Mouse (Mus musculus): ENCODE results near the gene Timeless.
"Not testable (repeated sequence)": the region's sequence is repeated elsewhere in the genome, so short reads cannot be mapped to it uniquely, and the experiment has no call there.

The Timeless gene

DNA sequence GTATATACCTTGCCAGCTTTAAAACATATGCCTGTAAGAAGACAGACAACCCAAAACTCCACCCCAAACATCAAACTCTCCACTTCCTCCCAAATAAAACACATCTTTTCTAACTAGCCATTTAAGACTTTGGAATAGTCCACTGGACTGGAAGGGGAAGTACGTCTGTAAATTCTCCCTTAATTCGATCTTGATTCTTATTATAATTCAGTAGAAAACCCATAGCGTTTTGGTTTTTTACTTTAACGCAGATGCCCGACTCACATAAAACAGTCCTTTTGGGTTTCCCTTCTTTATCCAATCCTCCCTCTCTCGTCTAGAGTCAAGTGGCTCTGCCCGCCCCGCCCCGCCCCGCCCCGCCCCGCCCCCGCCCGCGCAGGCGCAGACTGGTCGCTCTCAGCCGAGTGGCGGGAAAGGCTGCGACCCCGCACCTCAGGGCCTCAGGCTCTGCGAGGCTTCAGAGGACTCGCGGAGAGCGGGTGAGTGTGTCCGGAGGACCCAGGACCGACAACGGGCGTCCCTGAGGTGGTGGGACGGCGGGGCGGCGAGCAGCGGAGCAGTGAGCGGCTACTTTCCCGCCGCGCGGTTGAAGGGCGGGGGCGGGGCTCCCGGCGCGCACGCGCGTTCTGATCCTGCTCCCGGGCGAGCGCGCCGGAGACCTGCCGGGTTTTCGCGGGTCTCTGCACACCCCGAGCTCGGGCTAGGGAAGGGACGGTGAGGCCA, at the start of gene Timeless:
Gene Timeless, plus strand, starts transcription at position 369 of the 723 bp plus-strand sequence.
- DNase-seq: peak; percentile 86

GRCm38 (mm10) chr10:128184296-128184695, 47.6 kb upstream of the Timeless start:
- no peak for DNase-seq

DNA sequence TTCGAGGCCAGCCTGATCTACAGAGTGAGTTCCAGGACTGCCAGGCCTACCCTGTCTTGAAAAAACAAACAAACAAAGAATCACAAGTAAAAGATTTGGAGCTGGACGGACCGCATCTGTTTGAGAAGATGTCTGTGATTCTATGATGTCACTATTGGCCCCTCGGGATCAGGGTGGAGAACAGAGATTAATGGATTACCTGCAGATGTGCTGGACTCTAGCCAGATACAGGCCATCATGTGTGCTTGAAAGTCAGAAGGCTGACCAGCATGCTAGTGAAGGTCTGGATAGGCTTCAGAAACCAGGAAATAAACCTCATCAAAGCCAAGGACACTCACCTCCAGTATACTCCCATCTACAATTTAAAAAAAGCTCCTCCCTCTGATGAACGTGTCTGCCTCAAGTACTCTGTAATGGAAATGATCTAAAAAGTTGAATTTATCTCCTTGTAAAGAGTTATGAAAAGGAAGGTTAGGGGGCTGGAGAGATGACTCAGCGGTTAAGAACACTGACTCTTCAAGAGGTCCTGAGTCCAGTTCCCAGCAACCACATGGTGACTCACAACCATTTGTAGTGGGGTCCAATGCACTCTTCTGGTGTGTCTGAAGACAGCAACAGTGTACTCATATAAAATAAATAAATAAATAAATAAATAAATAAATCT, 46.5 kb upstream of the Timeless start:
- DNase-seq: no peak

GRCm38 (mm10) chr10:128185959-128186358, 45.9 kb upstream of the Timeless start:
- DNase-seq: peak; percentile 58

DNA sequence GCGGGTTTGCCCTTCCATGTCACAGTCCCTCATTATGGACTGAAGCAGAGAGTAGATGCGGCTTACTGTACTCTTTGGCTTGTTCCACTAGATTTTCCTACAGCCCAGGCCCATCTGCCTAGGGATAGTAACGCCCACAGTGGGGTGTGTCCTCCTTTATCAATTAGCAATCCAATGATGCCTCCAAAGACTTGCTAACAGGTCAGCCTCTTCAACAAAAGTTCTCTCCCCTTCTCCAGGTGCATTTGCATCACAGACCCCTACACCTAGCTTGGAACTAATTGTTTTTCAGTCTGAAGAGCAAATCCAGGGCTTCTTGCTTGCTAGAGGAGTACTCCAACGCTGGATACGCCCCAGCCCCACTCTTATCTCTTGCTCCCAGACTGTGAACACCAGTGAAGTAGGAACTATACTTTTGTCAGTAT, 44.7 kb upstream of the Timeless start:
- no peak for DNase-seq

GRCm38 (mm10) chr10:128188242-128188877, 43.5 kb upstream of the Timeless start:
- DNase-seq: peak; percentile 70

GRCm38 (mm10) chr10:128191472-128191871, 40.4 kb upstream of the Timeless start:
- no peak for DNase-seq

GRCm38 (mm10) chr10:128192030-128192766, 39.7 kb upstream of the Timeless start:
- not testable (repeated sequence) for DNase-seq

- DNase-seq: no peak
Observed at GRCm38 (mm10) chr10:128193113-128193512, 38.8 kb upstream of the Timeless start.

GRCm38 (mm10) chr10:128194024-128194550, 37.8 kb upstream of the Timeless start, which contains the start of gene Gls2:
Gene Gls2 (plus strand): TSS chr10:128194457.
- DNase-seq: peak; percentile 99

DNA sequence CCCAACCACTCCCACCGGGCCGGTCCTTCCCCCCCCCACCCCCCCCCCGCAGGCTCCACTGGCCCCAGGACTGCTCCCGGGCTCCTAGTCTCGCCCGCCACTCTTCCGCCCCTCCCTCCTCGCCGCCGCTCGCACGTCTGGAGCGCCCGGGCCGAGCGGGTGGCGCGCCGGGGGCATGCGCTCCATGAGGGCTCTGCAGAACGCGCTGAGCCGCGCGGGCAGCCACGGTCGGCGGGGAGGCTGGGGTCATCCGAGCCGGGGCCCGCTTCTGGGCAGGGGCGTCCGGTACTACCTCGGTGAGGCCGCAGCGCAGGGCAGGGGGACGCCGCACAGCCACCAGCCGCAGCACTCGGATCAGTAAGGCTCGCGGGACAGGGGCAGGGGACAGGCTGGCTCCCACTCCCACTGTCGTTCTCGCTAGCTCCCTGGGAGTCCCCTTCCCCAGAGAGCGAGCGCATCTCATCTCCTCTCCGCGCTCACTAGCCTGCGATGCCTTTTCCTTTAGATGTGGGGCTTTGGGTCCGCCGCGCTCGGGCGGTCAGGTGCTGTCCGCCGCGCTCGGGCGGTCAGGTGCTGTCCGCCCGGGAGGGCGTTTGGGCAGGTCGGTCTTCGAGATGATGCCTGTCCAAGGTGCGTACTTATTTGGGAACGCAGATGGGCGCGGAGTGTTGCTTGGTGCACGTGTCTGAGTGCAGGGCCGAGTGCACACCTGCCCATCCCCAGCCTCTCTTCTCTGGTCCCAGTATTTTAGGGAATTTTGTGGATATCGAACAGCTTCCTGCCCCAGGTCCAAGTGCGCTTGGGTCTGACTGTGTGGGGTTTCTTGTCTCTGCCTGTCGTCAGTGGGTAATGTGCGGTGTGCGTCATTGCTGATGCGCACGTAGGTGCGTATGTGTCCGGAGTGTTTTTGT, 37.1 kb upstream of the Timeless start:
- DNase-seq: peak; percentile 75

DNA sequence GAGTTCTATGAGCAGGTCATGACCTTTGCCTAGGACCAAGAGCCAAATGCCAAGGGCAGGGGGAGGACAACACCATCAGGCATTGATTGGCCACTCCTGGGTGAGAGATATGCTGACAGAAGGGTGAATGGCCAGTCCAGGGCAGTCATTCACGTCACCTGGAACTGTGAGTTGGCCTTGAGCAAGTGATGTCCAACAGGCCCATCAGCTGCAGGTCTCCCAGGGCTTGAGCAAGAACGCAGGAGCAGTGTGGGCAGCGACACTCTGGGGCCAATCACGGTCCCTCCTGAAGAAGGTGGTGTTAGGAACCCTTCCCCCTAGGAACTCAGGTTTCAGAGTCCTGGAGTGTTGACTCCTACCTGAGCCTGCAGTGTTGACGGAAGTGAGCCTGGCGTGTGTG, 30.0 kb upstream of the Timeless start:
- no peak for DNase-seq

- DNase-seq: no peak
Observed at GRCm38 (mm10) chr10:128204941-128205340, 26.9 kb upstream of the Timeless start.

GRCm38 (mm10) chr10:128208326-128208725, 23.5 kb upstream of the Timeless start:
- no peak for DNase-seq

- DNase-seq: no peak
Observed at GRCm38 (mm10) chr10:128209311-128210009, 22.4 kb upstream of the Timeless start.

GRCm38 (mm10) chr10:128210131-128210530, 21.7 kb upstream of the Timeless start:
- DNase-seq: no peak

GRCm38 (mm10) chr10:128210954-128211353, 20.9 kb upstream of the Timeless start:
- no peak for DNase-seq

DNA sequence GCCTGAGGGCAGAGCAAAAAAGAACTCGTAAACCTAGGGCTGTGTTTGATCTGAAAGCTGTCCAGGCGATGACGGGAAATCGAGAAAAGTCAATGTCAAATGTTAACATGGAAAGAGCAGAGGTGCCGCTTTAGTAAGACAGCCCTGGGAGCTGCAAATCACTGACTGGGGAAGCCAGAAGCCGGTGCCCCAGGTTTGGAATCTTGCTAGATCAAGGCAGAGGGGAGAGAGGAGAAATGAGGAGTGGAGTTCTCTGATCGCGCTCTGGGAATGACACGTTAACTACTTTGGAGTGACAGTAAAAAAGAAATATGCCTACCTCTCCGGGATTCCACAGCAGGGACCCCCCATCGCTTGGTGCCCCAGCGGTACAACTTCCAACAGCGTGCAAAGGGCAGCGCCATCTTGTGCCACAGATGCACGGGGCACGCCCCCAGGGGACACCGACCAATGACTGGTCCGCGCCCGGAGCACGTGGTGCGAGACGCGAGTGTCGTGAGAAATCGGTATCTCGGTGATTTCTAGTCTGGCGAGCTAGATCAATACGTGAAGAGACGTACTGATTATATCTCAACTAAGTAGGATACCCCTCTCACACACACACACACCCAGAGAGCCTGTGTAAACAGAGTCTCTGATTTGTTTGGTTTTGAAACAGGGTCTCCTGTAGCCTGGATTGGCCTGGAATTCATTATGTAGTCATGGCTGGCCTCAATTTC, 20.3 kb upstream of the Timeless start, which contains the start of gene Spryd4:
Gene Spryd4, minus strand, starts transcription at position 418 of the 719 bp plus-strand sequence.
- DNase-seq: peak; percentile 93

GRCm38 (mm10) chr10:128212148-128212547, 19.7 kb upstream of the Timeless start:
- no peak for DNase-seq

GRCm38 (mm10) chr10:128212871-128213323, 19.0 kb upstream of the Timeless start:
- peak; percentile 62 for DNase-seq
